Comparison of ENCODE assay signal across 8 mouse cellular contexts in the genomic region with DNA sequence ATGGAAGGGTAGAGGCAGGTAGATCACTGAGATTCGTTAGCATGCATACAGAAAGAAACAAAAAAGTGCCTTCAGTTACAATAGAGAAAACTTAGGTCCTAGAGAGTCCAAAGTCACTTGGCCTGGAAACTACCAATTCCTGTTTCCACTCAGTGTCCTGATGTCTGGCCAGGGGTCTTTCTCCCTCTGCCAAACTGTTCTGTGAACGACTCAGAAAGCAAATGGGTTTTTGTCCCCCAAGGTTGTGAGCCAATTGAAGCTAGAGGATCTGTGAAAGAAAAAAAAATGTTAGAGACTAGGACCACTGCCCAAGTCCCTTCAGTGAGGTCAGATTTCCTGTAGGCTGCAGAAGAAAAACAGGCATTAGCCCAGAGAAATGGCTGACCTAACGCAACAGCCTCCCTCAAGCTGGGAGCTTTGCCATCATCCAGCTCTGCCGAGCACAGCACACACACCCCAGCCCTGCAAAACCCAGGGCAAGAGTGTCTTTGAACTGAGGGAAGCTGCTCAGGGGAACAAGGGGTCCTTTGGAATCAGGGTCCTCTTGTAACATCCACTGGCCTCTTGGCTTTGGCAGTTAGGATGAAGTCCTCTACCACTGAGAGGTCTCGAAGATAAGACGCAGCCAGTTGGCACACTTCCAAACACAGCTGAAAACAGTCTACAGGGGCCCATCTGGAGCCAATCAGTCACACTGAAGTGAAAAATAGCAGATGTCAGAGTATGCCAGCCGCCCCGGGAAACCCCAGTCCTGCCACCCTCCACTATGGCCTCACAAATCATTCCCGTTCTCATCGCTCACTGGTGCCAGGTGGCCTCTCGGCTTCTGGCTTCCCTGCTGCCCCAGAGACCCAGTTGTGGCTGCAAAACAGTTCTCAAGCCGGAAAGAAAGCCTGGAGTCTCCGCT.
DNase-seq lines count a peak whose midpoint lies in the region; ATAC-seq and TF ChIP-seq lines count a peak whose summit lies in the region.

No protein-coding gene starts in this region.

- H3K36me3 ChIP-seq in embryonic facial prominence, embryonic 12.5 days: no peaks in the 10 kb centered on the region
- H3K36me3 ChIP-seq in liver, adult 2 months (ENCODE audit: control insufficient read depth, insufficient read depth, low read length): no peaks in the 10 kb centered on the region
- no peaks in the 10 kb centered on the region for H3K36me3 ChIP-seq in neural tube, embryonic 13.5 days

- H3K9me3 ChIP-seq in embryonic facial prominence, embryonic 12.5 days: no peaks in the 10 kb centered on the region
- H3K9me3 ChIP-seq in neural tube, embryonic 13.5 days: no peaks in the 10 kb centered on the region

- H3K4me3 ChIP-seq in embryonic facial prominence, embryonic 12.5 days: no peak overlapping the region
- no peak overlapping the region for H3K4me3 ChIP-seq in liver, adult 2 months (ENCODE audit: insufficient read depth, low read depth, low read length)
- H3K4me3 ChIP-seq in neural tube, embryonic 13.5 days: no peak overlapping the region

- TF ChIP-seq POLR2A in liver, adult 2 months (IDR thresholded peaks at IDR 0.05; ENCODE audit: extremely low read depth, insufficient read depth, low read length): no peak

- H3K4me2 ChIP-seq in embryonic facial prominence, embryonic 12.5 days (replicated peaks): peak overlapping the region; percentile 21
- peak overlapping the region; percentile 18; the same call in 1 of the 2 replicates for H3K4me2 ChIP-seq in neural tube, embryonic 13.5 days

- 16% methylated on average over 13 of the region's 13 CpGs for WGBS in embryonic facial prominence, embryonic 12.5 days
- WGBS in liver, adult 2 months: 60% methylated on average over 13 of the region's 13 CpGs
- WGBS in neural tube, embryonic 13.5 days: 12% methylated on average over 13 of the region's 13 CpGs

- no peak for TF ChIP-seq CTCF in liver, adult 2 months (IDR thresholded peaks at IDR 0.05; ENCODE audit: low read depth, low read length)

- peak overlapping the region; percentile 87 for H3K27ac ChIP-seq in embryonic facial prominence, embryonic 12.5 days
- H3K27ac ChIP-seq in liver, adult 2 months (replicated peaks; ENCODE audit: insufficient read depth, low read depth, low read length): no peak overlapping the region
- peak overlapping the region; percentile 71 for H3K27ac ChIP-seq in neural tube, embryonic 13.5 days (replicated peaks)

- no peak for ATAC-seq in cerebellum, adult (ENCODE audit: insufficient number of reproducible peaks, low FRiP score, low TSS enrichment)
- ATAC-seq in embryonic facial prominence, embryonic 12.5 days (ENCODE audit: insufficient number of reproducible peaks, insufficient read depth, low FRiP score, low TSS enrichment): peak; percentile 71
- ATAC-seq in neural tube, embryonic 13.5 days (ENCODE audit: low read depth): peak; percentile 87
- no peak for ATAC-seq in CD4-positive, CD25-positive, alpha-beta regulatory T cell, adult 4 months

- no peaks in the 10 kb centered on the region for H3K79me2 ChIP-seq in liver, adult 2 months (ENCODE audit: control insufficient read depth, insufficient read depth, low read length)

- H3K27me3 ChIP-seq in embryonic facial prominence, embryonic 12.5 days: no peaks in the 10 kb centered on the region
- no peaks in the 10 kb centered on the region for H3K27me3 ChIP-seq in liver, adult 2 months (ENCODE audit: control insufficient read depth, insufficient read depth, low read length)
- 0 out of 2 replicates have a peak, but pooled peaks cover 4% of the 10 kb centered on the region for H3K27me3 ChIP-seq in neural tube, embryonic 13.5 days

- H3K4me1 ChIP-seq in embryonic facial prominence, embryonic 12.5 days: peaks cover 24% of the 10 kb centered on the region
- no peaks in the 10 kb centered on the region; the same call in 1 of the 2 replicates for H3K4me1 ChIP-seq in liver, adult 2 months (ENCODE audit: control insufficient read depth, insufficient read depth, low read length)
- peaks cover 35% of the 10 kb centered on the region for H3K4me1 ChIP-seq in neural tube, embryonic 13.5 days (replicated peaks)

- no peak overlapping the region for H3K9ac ChIP-seq in embryonic facial prominence, embryonic 12.5 days
- H3K9ac ChIP-seq in liver, adult 2 months (ENCODE audit: low read depth, low read length): no peak overlapping the region
- H3K9ac ChIP-seq in neural tube, embryonic 13.5 days: no peak overlapping the region

- DNase-seq in cerebellum, adult 18-20 months: peak; percentile 17 to 28
- peak; percentile 89 to 91 for DNase-seq in heart, adult 9 months (ENCODE audit: low spot score in 2 of 2)
- peak; percentile 43 for DNase-seq in kidney, adult 11 months
- peak; percentile 31 for DNase-seq in liver, adult 2 months (ENCODE audit: extremely low read depth, low read depth, low spot score)

Comparison
In these comparisons a context has a peak if more than half of its experiments do, and no peak if none do; other contexts are left out.
1. DNase-seq: peak in every context shown above with its lines; median percentile 90 in heart, adult 9 months; 43 in kidney, adult 11 months; 31 in liver, adult 2 months; 22 in cerebellum, adult 18-20 months.
2. ATAC-seq: peak in embryonic facial prominence, embryonic 12.5 days (single experiment) and neural tube, embryonic 13.5 days (single experiment); none in cerebellum, adult (single experiment) and CD4-positive, CD25-positive, alpha-beta regulatory T cell, adult 4 months (single experiment).